Mouse (Mus musculus) activated CD4-positive, CD25-positive, alpha-beta regulatory T cell (primary cell): Measurements from ENCODE around the gene Tti1. TPM values are rescaled to one million over a fixed set of nuclear protein-coding genes. Genes with fewer than 3 reads are reported as not detected.

Source experiments
- polyA plus RNA-seq, 2 experiments: library from polyadenylated mRNA; unstranded; fragments of 100-300 nt; shearing (Covaris generic); gene quantifications; one replicate each; pipeline ENCODE4 v1.2.1; 2017

The Tti1 gene
- polyA plus RNA-seq, result 10 to 100 TPM; 18.8 to 24.9 TPM

DNA sequence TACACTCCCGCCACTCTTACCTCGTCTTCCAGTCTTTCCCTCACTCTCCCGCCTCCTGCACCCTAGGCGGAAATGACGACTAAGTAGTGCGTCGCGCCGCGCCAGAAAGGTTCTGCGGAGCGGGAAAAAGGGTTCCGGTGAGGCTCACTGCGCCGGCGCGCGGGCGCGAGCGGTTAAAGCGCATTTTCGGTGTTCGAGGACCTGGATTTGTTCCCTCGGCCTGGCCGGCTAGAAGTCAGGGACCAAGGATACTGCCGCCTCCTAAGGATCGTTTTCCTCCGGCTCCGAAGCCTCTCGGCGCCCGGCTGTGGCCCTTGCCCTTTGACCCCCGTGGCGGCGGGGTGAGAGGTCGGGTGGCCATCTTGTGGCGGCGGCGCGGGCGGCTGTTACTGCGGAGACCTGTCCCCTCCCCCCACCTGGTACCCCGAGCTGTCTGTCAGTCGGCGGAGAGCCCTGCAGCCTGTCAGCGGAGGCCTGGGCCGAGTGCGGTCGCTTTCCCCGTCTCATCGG, at the start of gene Tti1, which contains the start of gene Rprd1b:
TSS of gene Tti1 (minus strand) at position 80 of the 510 bp plus-strand sequence.
TSS of gene Rprd1b (plus strand) at position 144 of the 510 bp plus-strand sequence.

Other genes starting within 250 kb of the Tti1 start
- not detected for gene Vstm2l, start 113.8 kb downstream of the Tti1 start, polyA plus RNA-seq
- gene Rprd1b, start 64 bp upstream of the Tti1 start, polyA plus RNA-seq, result 10 to 100 TPM; 31.5 to 35.9 TPM
- 1 to 10 TPM; 2.9 to 6.7 TPM for gene Tgm2, start 118.0 kb upstream of the Tti1 start, polyA plus RNA-seq
- gene D630003M21Rik, start 200.8 kb upstream of the Tti1 start, polyA plus RNA-seq, result under 1 TPM in 1 of 2 experiments, not detected in 1; 0.23 TPM
- gene Bpi, start 229.7 kb upstream of the Tti1 start, polyA plus RNA-seq, result not detected